Mouse (Mus musculus): Measurements from ENCODE around the gene C2.

DNA sequence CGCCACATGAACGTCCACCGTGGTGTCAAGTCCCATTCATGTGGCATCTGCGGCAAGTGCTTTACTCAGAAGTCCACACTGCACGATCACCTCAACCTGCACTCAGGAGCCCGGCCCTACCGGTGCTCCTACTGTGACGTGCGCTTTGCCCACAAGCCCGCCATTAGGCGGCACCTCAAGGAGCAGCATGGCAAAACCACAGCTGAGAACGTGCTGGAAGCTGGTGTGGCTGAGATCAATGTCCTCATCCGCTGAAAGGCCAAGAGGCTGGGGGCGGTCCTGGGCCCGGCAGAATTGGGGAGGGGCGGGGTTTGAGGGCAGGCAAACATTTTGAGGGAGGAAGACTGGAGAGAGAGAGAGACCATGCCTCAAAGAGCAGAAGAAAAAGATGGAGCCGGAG lies 1.7 kb downstream of the C2 start:
- TF ChIP-seq POLR2A (IDR thresholded peaks at IDR 0.05; ENCODE audit: extremely low read depth, insufficient read depth, low read length) (no peak), CTCF (IDR thresholded peaks at IDR 0.05; ENCODE audit: low read depth, low read length) (no peak)

Measured in liver, adult 2 months (tissue).